Mouse (Mus musculus): ENCODE measurements around the gene Snrpa1. TPM values are rescaled to one million over a fixed set of nuclear protein-coding genes. Genes with fewer than 3 reads are reported as not detected.

The Snrpa1 gene
- total and polyA plus RNA-seq, 3 experiments: 188 to 318 (median 260) TPM

- no peaks in the 10 kb centered on the region for H3K27me3 ChIP-seq (ENCODE audit: control insufficient read depth in 1 of 2, insufficient read depth in 2 of 2, low read length in 2 of 2)
- TF ChIP-seq ZMIZ1 (IDR thresholded peaks at IDR 0.05; ENCODE audit: low read depth, low read length): no peak
- no peaks in the 10 kb centered on the region for H3K9me3 ChIP-seq (replicated peaks; ENCODE audit: insufficient read depth, low read length)
- DNase-seq (ENCODE audit: low read depth, low spot score): no peak
- H3K4me1 ChIP-seq (ENCODE audit: control insufficient read depth in 1 of 2, insufficient read depth in 2 of 2, low read length in 2 of 2): no peaks in the 10 kb centered on the region
- peaks cover 0 to 5% of the 10 kb centered on the region in 2 experiments; a peak in 1 of 4 replicates for H3K36me3 ChIP-seq (ENCODE audit: control insufficient read depth in 1 of 2, insufficient read depth in 2 of 2, low read length in 2 of 2)
- H3K9ac ChIP-seq (ENCODE audit: control insufficient read depth, low read depth, low read length, poor library complexity, severe bottlenecking): no peak overlapping the region
- no peak overlapping the region for H3K27ac ChIP-seq (ENCODE audit: control insufficient read depth, low read depth, low read length)
- no peaks in the 10 kb centered on the region for H3K79me2 ChIP-seq (ENCODE audit: control insufficient read depth, insufficient read depth, low read length, poor library complexity)
- H3K4me3 ChIP-seq (ENCODE audit: control insufficient read depth in 1 of 2, insufficient read depth in 1 of 2, low read depth in 2 of 2, low read length in 2 of 2): no peak overlapping the region
Observed at GRCm38 (mm10) chr7:66091553-66091952, 32.8 kb downstream of the Snrpa1 start.

DNA sequence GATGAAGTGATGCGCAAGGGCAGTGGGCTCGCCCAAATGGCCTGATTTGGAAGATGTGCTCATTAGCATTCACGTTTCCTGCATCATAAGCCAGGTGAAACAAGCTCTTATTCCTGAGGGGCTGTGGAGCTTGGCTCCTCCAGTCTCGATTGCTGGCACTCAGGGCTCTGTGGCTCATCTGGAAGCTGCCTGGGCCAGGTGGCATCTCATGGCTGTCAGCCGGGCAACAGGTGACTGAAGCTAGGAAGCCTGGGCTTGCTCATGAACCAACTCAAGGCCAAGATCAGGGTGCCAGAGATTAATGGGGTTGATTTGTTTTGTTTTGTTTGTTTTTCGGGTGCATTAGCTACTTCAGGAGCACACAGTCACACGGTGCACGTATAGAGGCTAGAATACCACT lies 33.9 kb downstream of the Snrpa1 start:
- Histone ChIP-seq H3K9ac (ENCODE audit: control insufficient read depth, low read depth, low read length, poor library complexity, severe bottlenecking) (no peak overlapping the region), H3K9me3 (replicated peaks; ENCODE audit: insufficient read depth, low read length) (no peaks in the 10 kb centered on the region), H3K36me3 (ENCODE audit: control insufficient read depth in 1 of 2, insufficient read depth in 2 of 2, low read length in 2 of 2) (no peaks in the 10 kb centered on the region; a peak in 1 of 4 replicates), H3K79me2 (ENCODE audit: control insufficient read depth, insufficient read depth, low read length, poor library complexity) (no peaks in the 10 kb centered on the region), H3K4me1 (ENCODE audit: control insufficient read depth in 1 of 2, insufficient read depth in 2 of 2, low read length in 2 of 2) (no peaks in the 10 kb centered on the region), H3K27ac (ENCODE audit: control insufficient read depth, low read depth, low read length) (no peak overlapping the region), H3K27me3 (ENCODE audit: control insufficient read depth in 1 of 2, insufficient read depth in 2 of 2, low read length in 2 of 2) (no peaks in the 10 kb centered on the region), H3K4me3 (ENCODE audit: control insufficient read depth in 1 of 2, insufficient read depth in 1 of 2, low read depth in 2 of 2, low read length in 2 of 2) (no peak overlapping the region)
- TF ChIP-seq KAT2A (conservative IDR thresholded peaks at IDR 0.05; ENCODE audit: low read depth, low read length) (no peak), JUND (IDR thresholded peaks at IDR 0.05; ENCODE audit: low read depth, low read length) (no peak), MAZ (IDR thresholded peaks at IDR 0.05; ENCODE audit: low read depth, low read length) (no peak), TBP (IDR thresholded peaks at IDR 0.05; ENCODE audit: low read depth, low read length) (no peak), ELF1 (IDR thresholded peaks at IDR 0.05; ENCODE audit: low read depth, low read length) (no peak), TAL1 (IDR thresholded peaks at IDR 0.05; ENCODE audit: low read length) (no peak), EP300 (IDR thresholded peaks at IDR 0.05; ENCODE audit: low read depth in 1 of 2, low read length in 2 of 2) (no peak), POLR2A (IDR thresholded peaks at IDR 0.05; ENCODE audit: control insufficient read depth in 1 of 2, insufficient read depth in 1 of 2, low read depth in 1 of 2, low read length in 2 of 2, poor library complexity in 1 of 2) (no peak), ZNF384 (IDR thresholded peaks at IDR 0.05; ENCODE audit: low read depth, low read length) (no peak), BHLHE40 (IDR thresholded peaks at IDR 0.05; ENCODE audit: borderline replicate concordance, low read depth, low read length) (no peak), USF1 (IDR thresholded peaks at IDR 0.05; ENCODE audit: low read depth, low read length) (no peak), MAFK (IDR thresholded peaks at IDR 0.05; ENCODE audit: borderline replicate concordance, low read depth, low read length) (no peak)
- no peak for DNase-seq (ENCODE audit: low read depth, low spot score)

- no peak for DNase-seq (ENCODE audit: low read depth, low spot score)
- Histone ChIP-seq H3K4me1 (ENCODE audit: control insufficient read depth in 1 of 2, insufficient read depth in 2 of 2, low read length in 2 of 2) (no peaks in the 10 kb centered on the region), H3K79me2 (ENCODE audit: control insufficient read depth, insufficient read depth, low read length, poor library complexity) (no peaks in the 10 kb centered on the region), H3K27me3 (ENCODE audit: control insufficient read depth in 1 of 2, insufficient read depth in 2 of 2, low read length in 2 of 2) (no peaks in the 10 kb centered on the region), H3K4me3 (ENCODE audit: control insufficient read depth in 1 of 2, insufficient read depth in 1 of 2, low read depth in 2 of 2, low read length in 2 of 2) (no peak overlapping the region), H3K9me3 (replicated peaks; ENCODE audit: insufficient read depth, low read length) (no peaks in the 10 kb centered on the region), H3K9ac (ENCODE audit: control insufficient read depth, low read depth, low read length, poor library complexity, severe bottlenecking) (no peak overlapping the region), H3K36me3 (ENCODE audit: control insufficient read depth in 1 of 2, insufficient read depth in 2 of 2, low read length in 2 of 2) (no peaks in the 10 kb centered on the region; a peak in 1 of 4 replicates), H3K27ac (ENCODE audit: control insufficient read depth, low read depth, low read length) (no peak overlapping the region)
- TF ChIP-seq MXI1 (IDR thresholded peaks at IDR 0.05; ENCODE audit: low read depth, low read length) (no peak), MYB (IDR thresholded peaks at IDR 0.05; ENCODE audit: low read depth, low read length) (no peak), ETS1 (IDR thresholded peaks at IDR 0.05; ENCODE audit: low read depth, low read length) (no peak), TCF12 (IDR thresholded peaks at IDR 0.05; ENCODE audit: low read depth, low read length) (no peak), BHLHE40 (IDR thresholded peaks at IDR 0.05; ENCODE audit: borderline replicate concordance, low read depth, low read length) (no peak), HCFC1 (IDR thresholded peaks at IDR 0.05; ENCODE audit: low read depth, low read length) (no peak), UBTF (IDR thresholded peaks at IDR 0.05; ENCODE audit: borderline replicate concordance, insufficient read depth, low read depth, low read length) (no peak), RAD21 (IDR thresholded peaks at IDR 0.05; ENCODE audit: low read depth, low read length) (no peak), GATA1 (IDR thresholded peaks at IDR 0.05; ENCODE audit: low read depth, low read length) (no peak), USF1 (IDR thresholded peaks at IDR 0.05; ENCODE audit: low read depth, low read length) (no peak), NELFE (IDR thresholded peaks at IDR 0.05; ENCODE audit: low read depth, low read length) (no peak), CHD1 (IDR thresholded peaks at IDR 0.05; ENCODE audit: low read depth, low read length) (no peak), GABPA (IDR thresholded peaks at IDR 0.05; ENCODE audit: low read depth, low read length) (no peak), NRF1 (IDR thresholded peaks at IDR 0.05; ENCODE audit: insufficient read depth, low read depth, low read length, poor library complexity, severe bottlenecking) (no peak), POLR2A (IDR thresholded peaks at IDR 0.05; ENCODE audit: control insufficient read depth in 1 of 2, insufficient read depth in 1 of 2, low read depth in 1 of 2, low read length in 2 of 2, poor library complexity in 1 of 2) (no peak), USF2 (IDR thresholded peaks at IDR 0.05; ENCODE audit: borderline replicate concordance in 1 of 2, insufficient read depth in 1 of 2, low read depth in 1 of 2, low read length in 2 of 2) (no peak)
Observed at GRCm38 (mm10) chr7:66094141-66094540, 35.3 kb downstream of the Snrpa1 start.
